Mouse (Mus musculus) G1E (cell line): ENCODE measurements at regions not wholly inside any gene's neighbourhood (a gene's known extent, or its start where the extent isn't known, plus 50 kb on each side); places are given as distances from the start of the nearest gene placed in this dataset.

Experiments
- CTCF ChIP-seq: IDR thresholded peaks from 2 replicates; pipeline ENCODE4 v1.5.1; 2012; ENCODE audit warnings: low read depth, low read length, inconsistent platforms, mixed read lengths
- GATA1 ChIP-seq: IDR thresholded peaks from 2 replicates; pipeline ENCODE4 v1.6.1; 2012; ENCODE audit warnings: borderline replicate concordance, low read length, inconsistent platforms, mixed read lengths
- GATA2 ChIP-seq: IDR thresholded peaks from 2 replicates; pipeline ENCODE4 v1.6.1; 2012; ENCODE audit warnings: low read depth, low read length, inconsistent platforms, borderline replicate concordance
- POLR2AphosphoS5 ChIP-seq: IDR thresholded peaks from 2 replicates; pipeline ENCODE4 v1.6.1; 2012; ENCODE audit warnings: low read depth, low read length, inconsistent platforms; ENCODE audit not compliant: insufficient replicate concordance

GRCm38 (mm10) chr8:116069538-116069937, 361.9 kb upstream of the Maf start:
- TF ChIP-seq CTCF (no peak), GATA1 (no peak), GATA2 (no peak), POLR2AphosphoS5 (no peak)
